Mouse (Mus musculus): Measurements from ENCODE around the gene Ankrd44. TPM values are rescaled to one million over a fixed set of nuclear protein-coding genes. Genes with fewer than 3 reads are reported as not detected.

Ankrd44 gene
- polyA plus RNA-seq, 1 experiment from 2014 or later, result 4.3 TPM

- Histone ChIP-seq H3K4me2 (ENCODE audit: low read length) (no peak overlapping the region), H3K36me3 (ENCODE audit: insufficient read depth, low read length) (no peaks in the 10 kb centered on the region), H3K4me3 (replicated peaks; ENCODE audit: low read depth, low read length) (no peak overlapping the region), H3K4me1 (replicated peaks; ENCODE audit: insufficient read depth, low read length) (no peaks in the 10 kb centered on the region), H3K9ac (ENCODE audit: low read depth, low read length) (no peak overlapping the region), H3K27ac (no peak overlapping the region), H3K27me3 (ENCODE audit: insufficient read depth, low read length) (no peaks in the 10 kb centered on the region), H3K9me3 (replicated peaks; ENCODE audit: low read length) (no peaks in the 10 kb centered on the region)
- no peak for DNase-seq (ENCODE audit: low spot score)
- WGBS, result 93% methylated on average over 9 of the region's 9 CpGs
- ATAC-seq (replicated peaks; ENCODE audit: low FRiP score, low read depth), result no peak
- TF ChIP-seq CTCF (IDR thresholded peaks at IDR 0.05; ENCODE audit: low read depth), result no peak
Measured at GRCm38 (mm10) chr1:54804406-54804805, 121.8 kb downstream of the Ankrd44 start.

GRCm38 (mm10) chr1:54802703-54803102, 123.5 kb downstream of the Ankrd44 start:
- DNase-seq (ENCODE audit: low spot score), result no peak

GRCm38 (mm10) chr1:54801256-54801655, 124.9 kb downstream of the Ankrd44 start:
- no peak for ATAC-seq (replicated peaks; ENCODE audit: low FRiP score, low read depth)
- TF ChIP-seq CTCF (IDR thresholded peaks at IDR 0.05; ENCODE audit: low read depth), result no peak
- no peak overlapping the region for H3K4me2 ChIP-seq (ENCODE audit: low read length)
- H3K4me3 ChIP-seq (replicated peaks; ENCODE audit: low read depth, low read length), result no peak overlapping the region
- no peaks in the 10 kb centered on the region for H3K4me1 ChIP-seq (replicated peaks; ENCODE audit: insufficient read depth, low read length)
- WGBS, result 70% methylated on average over 2 of the region's 3 CpGs
- no peaks in the 10 kb centered on the region for H3K36me3 ChIP-seq (ENCODE audit: insufficient read depth, low read length)
- H3K27ac ChIP-seq, result no peak overlapping the region
- H3K27me3 ChIP-seq (ENCODE audit: insufficient read depth, low read length), result no peaks in the 10 kb centered on the region
- no peak overlapping the region for H3K9ac ChIP-seq (ENCODE audit: low read depth, low read length)
- DNase-seq (ENCODE audit: low spot score), result no peak
- H3K9me3 ChIP-seq (replicated peaks; ENCODE audit: low read length), result no peaks in the 10 kb centered on the region

More at GRCm38 (mm10) chr1:54802703-54803102, 123.5 kb downstream of the Ankrd44 start:
- H3K36me3 ChIP-seq (ENCODE audit: insufficient read depth, low read length), result no peaks in the 10 kb centered on the region
- ATAC-seq (replicated peaks; ENCODE audit: low FRiP score, low read depth), result no peak
- H3K4me1 ChIP-seq (replicated peaks; ENCODE audit: insufficient read depth, low read length), result no peaks in the 10 kb centered on the region
- 66% methylated on average over 11 of the region's 11 CpGs for WGBS
- no peaks in the 10 kb centered on the region for H3K9me3 ChIP-seq (replicated peaks; ENCODE audit: low read length)
- no peak for TF ChIP-seq CTCF (IDR thresholded peaks at IDR 0.05; ENCODE audit: low read depth)
- H3K27me3 ChIP-seq (ENCODE audit: insufficient read depth, low read length), result no peaks in the 10 kb centered on the region
- H3K4me2 ChIP-seq (ENCODE audit: low read length), result no peak overlapping the region
- no peak overlapping the region for H3K27ac ChIP-seq
- no peak overlapping the region for H3K4me3 ChIP-seq (replicated peaks; ENCODE audit: low read depth, low read length)
- no peak overlapping the region for H3K9ac ChIP-seq (ENCODE audit: low read depth, low read length)

- no peak for TF ChIP-seq CTCF (IDR thresholded peaks at IDR 0.05; ENCODE audit: low read depth)
- Histone ChIP-seq H3K27ac (no peak overlapping the region), H3K27me3 (ENCODE audit: insufficient read depth, low read length) (no peaks in the 10 kb centered on the region), H3K9me3 (replicated peaks; ENCODE audit: low read length) (no peaks in the 10 kb centered on the region), H3K4me2 (ENCODE audit: low read length) (no peak overlapping the region), H3K9ac (ENCODE audit: low read depth, low read length) (no peak overlapping the region), H3K4me3 (replicated peaks; ENCODE audit: low read depth, low read length) (no peak overlapping the region), H3K4me1 (replicated peaks; ENCODE audit: insufficient read depth, low read length) (no peaks in the 10 kb centered on the region), H3K36me3 (ENCODE audit: insufficient read depth, low read length) (no peaks in the 10 kb centered on the region)
- no peak for ATAC-seq (replicated peaks; ENCODE audit: low FRiP score, low read depth)
- 60% methylated on average over 1 of the region's 1 CpGs for WGBS
- no peak for DNase-seq (ENCODE audit: low spot score)
Measured at GRCm38 (mm10) chr1:54799421-54799820, 126.8 kb downstream of the Ankrd44 start.

DNA sequence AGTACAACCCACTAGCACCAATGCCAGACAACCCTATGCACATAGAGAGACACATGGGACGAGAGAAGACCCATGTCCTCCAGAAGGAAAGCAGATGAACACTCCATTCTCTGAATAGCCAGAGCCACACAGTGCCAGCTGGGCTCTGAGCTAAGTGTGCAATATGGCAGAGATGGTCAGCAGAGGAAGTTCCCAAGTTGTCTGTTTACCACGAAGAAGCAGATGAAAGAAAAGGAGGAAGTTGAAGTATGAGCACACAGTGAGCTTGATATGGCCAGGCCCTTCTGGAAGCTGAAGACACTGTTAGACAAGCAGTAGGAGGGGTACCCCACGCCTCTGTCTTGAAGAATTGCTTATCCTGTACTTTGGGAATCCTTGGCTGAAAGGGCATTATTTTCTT, 127.8 kb downstream of the Ankrd44 start:
- Histone ChIP-seq H3K4me3 (replicated peaks; ENCODE audit: low read depth, low read length) (no peak overlapping the region), H3K9ac (ENCODE audit: low read depth, low read length) (no peak overlapping the region), H3K4me1 (replicated peaks; ENCODE audit: insufficient read depth, low read length) (no peaks in the 10 kb centered on the region), H3K27me3 (ENCODE audit: insufficient read depth, low read length) (no peaks in the 10 kb centered on the region), H3K4me2 (ENCODE audit: low read length) (no peak overlapping the region), H3K36me3 (ENCODE audit: insufficient read depth, low read length) (no peaks in the 10 kb centered on the region), H3K27ac (no peak overlapping the region), H3K9me3 (replicated peaks; ENCODE audit: low read length) (no peaks in the 10 kb centered on the region)
- ATAC-seq (replicated peaks; ENCODE audit: low FRiP score, low read depth) (no peak), DNase-seq (ENCODE audit: low spot score) (no peak)
- no peak for TF ChIP-seq CTCF (IDR thresholded peaks at IDR 0.05; ENCODE audit: low read depth)
- WGBS, result 86% methylated on average over 3 of the region's 3 CpGs

GRCm38 (mm10) chr1:54794709-54795108, 131.5 kb downstream of the Ankrd44 start:
- no peak for TF ChIP-seq CTCF (IDR thresholded peaks at IDR 0.05; ENCODE audit: low read depth)
- Histone ChIP-seq H3K4me3 (replicated peaks; ENCODE audit: low read depth, low read length) (no peak overlapping the region), H3K4me1 (replicated peaks; ENCODE audit: insufficient read depth, low read length) (no peaks in the 10 kb centered on the region), H3K9ac (ENCODE audit: low read depth, low read length) (no peak overlapping the region), H3K9me3 (replicated peaks; ENCODE audit: low read length) (no peaks in the 10 kb centered on the region), H3K27me3 (ENCODE audit: insufficient read depth, low read length) (no peaks in the 10 kb centered on the region), H3K27ac (no peak overlapping the region), H3K36me3 (ENCODE audit: insufficient read depth, low read length) (no peaks in the 10 kb centered on the region), H3K4me2 (ENCODE audit: low read length) (no peak overlapping the region)
- DNase-seq (ENCODE audit: low spot score), result no peak
- 89% methylated on average over 2 of the region's 2 CpGs for WGBS
- no peak for ATAC-seq (replicated peaks; ENCODE audit: low FRiP score, low read depth)

DNA sequence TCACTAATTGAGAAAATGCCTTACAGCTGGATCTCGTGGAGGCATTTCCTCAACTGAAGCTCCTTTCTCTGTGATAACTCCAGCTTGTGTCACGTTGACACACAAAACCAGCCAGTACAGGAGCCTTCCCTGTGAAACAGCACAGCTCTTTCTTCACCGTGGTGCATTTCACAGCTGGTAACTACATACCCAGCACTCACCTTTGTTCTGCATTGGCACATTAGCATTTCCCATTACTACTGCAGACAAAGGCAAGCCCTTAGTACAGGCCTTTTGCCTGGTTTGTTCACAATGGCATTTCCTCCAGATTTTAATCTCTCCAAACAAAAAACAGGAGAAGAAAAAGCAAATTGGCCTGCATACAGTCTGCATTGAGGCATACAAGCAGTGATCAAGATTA, 134.8 kb downstream of the Ankrd44 start:
- no peaks in the 10 kb centered on the region for H3K36me3 ChIP-seq (ENCODE audit: insufficient read depth, low read length)
- no peak for TF ChIP-seq CTCF (IDR thresholded peaks at IDR 0.05; ENCODE audit: low read depth)

More for the DNA sequence above, 134.8 kb downstream of the Ankrd44 start:
- H3K4me1 ChIP-seq (replicated peaks; ENCODE audit: insufficient read depth, low read length), result no peaks in the 10 kb centered on the region
- H3K27ac ChIP-seq, result no peak overlapping the region
- ATAC-seq (replicated peaks; ENCODE audit: low FRiP score, low read depth) (no peak), DNase-seq (ENCODE audit: low spot score) (no peak)
- no peak overlapping the region for H3K4me3 ChIP-seq (replicated peaks; ENCODE audit: low read depth, low read length)
- H3K4me2 ChIP-seq (ENCODE audit: low read length), result no peak overlapping the region
- H3K27me3 ChIP-seq (ENCODE audit: insufficient read depth, low read length), result no peaks in the 10 kb centered on the region
- 52% methylated on average over 3 of the region's 3 CpGs for WGBS
- H3K9ac ChIP-seq (ENCODE audit: low read depth, low read length), result no peak overlapping the region
- no peaks in the 10 kb centered on the region for H3K9me3 ChIP-seq (replicated peaks; ENCODE audit: low read length)
